In genomic region chrX:142967067-142967466, GRCm38 (mm10) we compare ENCODE assay signal across 8 mouse cellular contexts. TPM values are rescaled to one million over a fixed set of nuclear protein-coding genes. Genes with fewer than 3 reads are reported as not detected.
DNase-seq lines count a peak whose midpoint lies in the region; ATAC-seq and TF ChIP-seq lines count a peak whose summit lies in the region.

No protein-coding gene starts in this region.

- peak overlapping the region; percentile 46; the same call in 1 of the 2 replicates for H3K4me2 ChIP-seq in forebrain, embryonic 11.5 days (ENCODE audit: low read depth, low read length, severe bottlenecking)
- peak overlapping the region; percentile 69 for H3K4me2 ChIP-seq in myocyte (ENCODE audit: low read depth)

- peaks cover 2% of the 10 kb centered on the region; the same call in 1 of the 2 replicates for H3K27me3 ChIP-seq in forebrain, embryonic 11.5 days (ENCODE audit: control insufficient read depth, insufficient read depth, low read length)
- no peaks in the 10 kb centered on the region for H3K27me3 ChIP-seq in myocyte (ENCODE audit: control insufficient read depth, insufficient read depth, insufficient read length)

- H3K36me3 ChIP-seq in forebrain, embryonic 11.5 days (ENCODE audit: control insufficient read depth, insufficient read depth, low read length), result no peaks in the 10 kb centered on the region
- H3K36me3 ChIP-seq in myocyte (ENCODE audit: control insufficient read depth, insufficient read depth), result no peaks in the 10 kb centered on the region

- no peak for TF ChIP-seq POLR2A in myocyte (IDR thresholded peaks at IDR 0.05; ENCODE audit: insufficient read length, low read depth)

- ATAC-seq in forebrain, embryonic 11.5 days (replicated peaks; ENCODE audit: low FRiP score), result no peak; the same call in 1 of the 2 replicates
- ATAC-seq in megakaryocyte progenitor cell, adult 5-6 weeks (replicated peaks; ENCODE audit: poor library complexity), result no peak

- peaks cover 41% of the 10 kb centered on the region for H3K79me2 ChIP-seq in myocyte (ENCODE audit: control insufficient read depth, insufficient read depth)

- H3K9ac ChIP-seq in forebrain, embryonic 11.5 days (ENCODE audit: low read length), result peak overlapping the region; percentile 32; the same call in 1 of the 2 replicates

- H3K4me1 ChIP-seq in forebrain, embryonic 11.5 days (replicated peaks; ENCODE audit: control insufficient read depth, insufficient read depth, low read length), result no peaks in the 10 kb centered on the region

- H3K9me3 ChIP-seq in forebrain, embryonic 11.5 days (ENCODE audit: control insufficient read depth, low read length), result no peaks in the 10 kb centered on the region

- no peak overlapping the region for H3K27ac ChIP-seq in forebrain, embryonic 11.5 days (ENCODE audit: low read depth, low read length)

- H3K4me3 ChIP-seq in forebrain, embryonic 11.5 days (ENCODE audit: low read depth, low read length), result peak overlapping the region; percentile 64
- peak overlapping the region; percentile 82 for H3K4me3 ChIP-seq in myocyte

- peak; percentile 4 for DNase-seq in gastrocnemius, postnatal 10 days
- DNase-seq in gastrocnemius, postnatal 4 days (ENCODE audit: low spot score in 2 of 2), result no peak
- peak; percentile 24 for DNase-seq in CD4-positive, CD25-positive, alpha-beta regulatory T cell, adult 2 months (ENCODE audit: low read depth, low spot score)
- no peak for DNase-seq in forebrain, embryonic 11.5 days (ENCODE audit: low spot score)
- DNase-seq in kidney, postnatal 14 days, result peak; percentile 2
- no peak for DNase-seq in right cerebral cortex, postnatal 10 days (ENCODE audit: low spot score in 2 of 2)

- H3ac ChIP-seq in myocyte (ENCODE audit: control insufficient read depth, insufficient read length), result peak overlapping the region; percentile 88

- WGBS in forebrain, embryonic 11.5 days, result 40% methylated on average over 7 of the region's 7 CpGs

TF ChIP-seq in myocyte, 11 proteins besides CTCF, POLR2A, EP300 and RAD21:
- TF ChIP-seq MYOG (IDR thresholded peaks at IDR 0.05; ENCODE audit: control insufficient read depth in 1 of 3, insufficient read depth in 1 of 3, insufficient read length in 2 of 3, low read depth in 2 of 3) (no peak), CEBPB (IDR thresholded peaks at IDR 0.05; ENCODE audit: insufficient read depth, poor library complexity, severe bottlenecking) (no peak), TCF3 (IDR thresholded peaks at IDR 0.05; ENCODE audit: insufficient read length, low read depth) (no peak), SRF (IDR thresholded peaks at IDR 0.05; ENCODE audit: control insufficient read depth, insufficient read length, low read depth) (no peak), USF1 (IDR thresholded peaks at IDR 0.05; ENCODE audit: low read depth) (no peak), MAX (IDR thresholded peaks at IDR 0.05; ENCODE audit: low read depth) (no peak), E2F4 (IDR thresholded peaks at IDR 0.05; ENCODE audit: insufficient read depth) (no peak), REST (IDR thresholded peaks at IDR 0.05; ENCODE audit: insufficient read depth, insufficient read length) (no peak)
TF ChIP-seq in myocyte: peak in this region for 0.

RNA-seq across cellular contexts. Expression of gene Ammecr1, which starts 0.5 kb away (rescaled TPM):
- 10 to 100 TPM; 11.0 to 12.9 TPM for total RNA-seq in gastrocnemius, postnatal 10 days (2021)
- total RNA-seq in gastrocnemius, postnatal 4 days (2021), result 10 to 100 TPM; 21.1 to 21.2 TPM
- 11.9 and 13.7 TPM in 2 replicates for polyA plus RNA-seq in forebrain, embryonic 11.5 days (2014; fragmentation: Nextera tagmentation; extraction: Ambion mirVana)
- polyA plus RNA-seq in myocyte (2012; fragmentation: generic; extraction: Trizol), result 19.7 TPM
- 26.4 and 28.5 TPM in 2 replicates for total RNA-seq in megakaryocyte progenitor cell, adult 5-6 weeks (2015)
- 11.1 and 13.1 TPM in 2 replicates for total RNA-seq in megakaryocyte progenitor cell, adult 5-6 weeks (2017)

Comparison
In these comparisons a context has a peak if more than half of its experiments do, and no peak if none do; other contexts are left out.
1. DNase-seq: peak in gastrocnemius, postnatal 10 days (single experiment), CD4-positive, CD25-positive, alpha-beta regulatory T cell, adult 2 months (single experiment) and kidney, postnatal 14 days (single experiment); none in gastrocnemius, postnatal 4 days (0 of 2), forebrain, embryonic 11.5 days (single experiment) and right cerebral cortex, postnatal 10 days (0 of 2).